Mouse (Mus musculus): ENCODE measurements at regions not wholly inside any gene's neighbourhood (a gene's known extent, or its start where the extent isn't known, plus 50 kb on each side); places are given as distances from the start of the nearest gene placed in this dataset.

- no peaks in the 10 kb centered on the region for H3K36me3 ChIP-seq (ENCODE audit: control insufficient read depth, insufficient read depth, low read length)
- H3K4me1 ChIP-seq (ENCODE audit: control insufficient read depth, insufficient read depth, low read length): no peaks in the 10 kb centered on the region
- TF ChIP-seq POLR2A (IDR thresholded peaks at IDR 0.05; ENCODE audit: control insufficient read depth, low read depth, low read length): no peak
- TF ChIP-seq CTCF (IDR thresholded peaks at IDR 0.05; ENCODE audit: control insufficient read depth, insufficient read depth, insufficient replicate concordance, low read depth, low read length): no peak
- H3K27me3 ChIP-seq (ENCODE audit: control insufficient read depth, insufficient read depth, low read length): no peaks in the 10 kb centered on the region
- H3K4me3 ChIP-seq (ENCODE audit: control insufficient read depth, low read depth, low read length): no peak overlapping the region
- H3K27ac ChIP-seq (ENCODE audit: control insufficient read depth, insufficient read depth, low read depth, low read length): no peak overlapping the region
Observed at GRCm38 (mm10) chr13:57365096-57365495, 469.3 kb upstream of the Trpc7 start.

GRCm38 (mm10) chr13:57364396-57364795, 468.6 kb upstream of the Trpc7 start:
- Histone ChIP-seq H3K27me3 (ENCODE audit: control insufficient read depth, insufficient read depth, low read length) (no peaks in the 10 kb centered on the region), H3K27ac (ENCODE audit: control insufficient read depth, insufficient read depth, low read depth, low read length) (no peak overlapping the region), H3K36me3 (ENCODE audit: control insufficient read depth, insufficient read depth, low read length) (no peaks in the 10 kb centered on the region), H3K4me1 (ENCODE audit: control insufficient read depth, insufficient read depth, low read length) (no peaks in the 10 kb centered on the region), H3K4me3 (ENCODE audit: control insufficient read depth, low read depth, low read length) (no peak overlapping the region)
- TF ChIP-seq CTCF (IDR thresholded peaks at IDR 0.05; ENCODE audit: control insufficient read depth, insufficient read depth, insufficient replicate concordance, low read depth, low read length) (no peak), POLR2A (IDR thresholded peaks at IDR 0.05; ENCODE audit: control insufficient read depth, low read depth, low read length) (no peak)

- Histone ChIP-seq H3K36me3 (ENCODE audit: control insufficient read depth, insufficient read depth, low read length) (no peaks in the 10 kb centered on the region), H3K4me1 (ENCODE audit: control insufficient read depth, insufficient read depth, low read length) (no peaks in the 10 kb centered on the region), H3K27me3 (ENCODE audit: control insufficient read depth, insufficient read depth, low read length) (no peaks in the 10 kb centered on the region), H3K4me3 (ENCODE audit: control insufficient read depth, low read depth, low read length) (no peak overlapping the region), H3K27ac (ENCODE audit: control insufficient read depth, insufficient read depth, low read depth, low read length) (no peak overlapping the region)
- no peak for TF ChIP-seq CTCF (IDR thresholded peaks at IDR 0.05; ENCODE audit: control insufficient read depth, insufficient read depth, insufficient replicate concordance, low read depth, low read length)
- TF ChIP-seq POLR2A (IDR thresholded peaks at IDR 0.05; ENCODE audit: control insufficient read depth, low read depth, low read length): no peak
Observed at GRCm38 (mm10) chr13:57362563-57362962, 466.8 kb upstream of the Trpc7 start.

GRCm38 (mm10) chr13:57361286-57361685, 465.5 kb upstream of the Trpc7 start:
- Histone ChIP-seq H3K27ac (ENCODE audit: control insufficient read depth, insufficient read depth, low read depth, low read length) (no peak overlapping the region), H3K27me3 (ENCODE audit: control insufficient read depth, insufficient read depth, low read length) (no peaks in the 10 kb centered on the region), H3K4me3 (ENCODE audit: control insufficient read depth, low read depth, low read length) (no peak overlapping the region), H3K4me1 (ENCODE audit: control insufficient read depth, insufficient read depth, low read length) (no peaks in the 10 kb centered on the region), H3K36me3 (ENCODE audit: control insufficient read depth, insufficient read depth, low read length) (no peaks in the 10 kb centered on the region)
- no peak for TF ChIP-seq POLR2A (IDR thresholded peaks at IDR 0.05; ENCODE audit: control insufficient read depth, low read depth, low read length)
- TF ChIP-seq CTCF (IDR thresholded peaks at IDR 0.05; ENCODE audit: control insufficient read depth, insufficient read depth, insufficient replicate concordance, low read depth, low read length): no peak

GRCm38 (mm10) chr13:57354606-57355005, 458.8 kb upstream of the Trpc7 start:
- no peaks in the 10 kb centered on the region for H3K4me1 ChIP-seq (ENCODE audit: control insufficient read depth, insufficient read depth, low read length)
- TF ChIP-seq CTCF (IDR thresholded peaks at IDR 0.05; ENCODE audit: control insufficient read depth, insufficient read depth, insufficient replicate concordance, low read depth, low read length): no peak
- TF ChIP-seq POLR2A (IDR thresholded peaks at IDR 0.05; ENCODE audit: control insufficient read depth, low read depth, low read length): no peak
- no peaks in the 10 kb centered on the region for H3K36me3 ChIP-seq (ENCODE audit: control insufficient read depth, insufficient read depth, low read length)
- H3K27ac ChIP-seq (ENCODE audit: control insufficient read depth, insufficient read depth, low read depth, low read length): no peak overlapping the region
- no peak overlapping the region for H3K4me3 ChIP-seq (ENCODE audit: control insufficient read depth, low read depth, low read length)
- no peaks in the 10 kb centered on the region for H3K27me3 ChIP-seq (ENCODE audit: control insufficient read depth, insufficient read depth, low read length)

GRCm38 (mm10) chr13:57353976-57354375, 458.2 kb upstream of the Trpc7 start:
- Histone ChIP-seq H3K27me3 (ENCODE audit: control insufficient read depth, insufficient read depth, low read length) (no peaks in the 10 kb centered on the region), H3K4me1 (ENCODE audit: control insufficient read depth, insufficient read depth, low read length) (no peaks in the 10 kb centered on the region), H3K36me3 (ENCODE audit: control insufficient read depth, insufficient read depth, low read length) (no peaks in the 10 kb centered on the region), H3K4me3 (ENCODE audit: control insufficient read depth, low read depth, low read length) (no peak overlapping the region), H3K27ac (ENCODE audit: control insufficient read depth, insufficient read depth, low read depth, low read length) (no peak overlapping the region)
- no peak for TF ChIP-seq POLR2A (IDR thresholded peaks at IDR 0.05; ENCODE audit: control insufficient read depth, low read depth, low read length)
- TF ChIP-seq CTCF (IDR thresholded peaks at IDR 0.05; ENCODE audit: control insufficient read depth, insufficient read depth, insufficient replicate concordance, low read depth, low read length): no peak

- H3K27ac ChIP-seq (ENCODE audit: control insufficient read depth, insufficient read depth, low read depth, low read length): no peak overlapping the region
- no peaks in the 10 kb centered on the region for H3K27me3 ChIP-seq (ENCODE audit: control insufficient read depth, insufficient read depth, low read length)
- no peaks in the 10 kb centered on the region for H3K4me1 ChIP-seq (ENCODE audit: control insufficient read depth, insufficient read depth, low read length)
- H3K4me3 ChIP-seq (ENCODE audit: control insufficient read depth, low read depth, low read length): no peak overlapping the region
- no peaks in the 10 kb centered on the region for H3K36me3 ChIP-seq (ENCODE audit: control insufficient read depth, insufficient read depth, low read length)
- TF ChIP-seq CTCF (IDR thresholded peaks at IDR 0.05; ENCODE audit: control insufficient read depth, insufficient read depth, insufficient replicate concordance, low read depth, low read length) (no peak), POLR2A (IDR thresholded peaks at IDR 0.05; ENCODE audit: control insufficient read depth, low read depth, low read length) (no peak)
Observed at GRCm38 (mm10) chr13:57350828-57351227, 455.0 kb upstream of the Trpc7 start.

GRCm38 (mm10) chr13:57338676-57339075, 442.9 kb upstream of the Trpc7 start:
- no peaks in the 10 kb centered on the region for H3K27me3 ChIP-seq (ENCODE audit: control insufficient read depth, insufficient read depth, low read length)
- TF ChIP-seq POLR2A (IDR thresholded peaks at IDR 0.05; ENCODE audit: control insufficient read depth, low read depth, low read length) (no peak), CTCF (IDR thresholded peaks at IDR 0.05; ENCODE audit: control insufficient read depth, insufficient read depth, insufficient replicate concordance, low read depth, low read length) (no peak)
- peaks cover 11% of the 10 kb centered on the region for H3K4me1 ChIP-seq (ENCODE audit: control insufficient read depth, insufficient read depth, low read length)
- no peaks in the 10 kb centered on the region for H3K36me3 ChIP-seq (ENCODE audit: control insufficient read depth, insufficient read depth, low read length)
- no peak overlapping the region for H3K27ac ChIP-seq (ENCODE audit: control insufficient read depth, insufficient read depth, low read depth, low read length)
- H3K4me3 ChIP-seq (ENCODE audit: control insufficient read depth, low read depth, low read length): no peak overlapping the region
